ENCODE assay signal across 8 mouse cellular contexts in the genomic region with DNA sequence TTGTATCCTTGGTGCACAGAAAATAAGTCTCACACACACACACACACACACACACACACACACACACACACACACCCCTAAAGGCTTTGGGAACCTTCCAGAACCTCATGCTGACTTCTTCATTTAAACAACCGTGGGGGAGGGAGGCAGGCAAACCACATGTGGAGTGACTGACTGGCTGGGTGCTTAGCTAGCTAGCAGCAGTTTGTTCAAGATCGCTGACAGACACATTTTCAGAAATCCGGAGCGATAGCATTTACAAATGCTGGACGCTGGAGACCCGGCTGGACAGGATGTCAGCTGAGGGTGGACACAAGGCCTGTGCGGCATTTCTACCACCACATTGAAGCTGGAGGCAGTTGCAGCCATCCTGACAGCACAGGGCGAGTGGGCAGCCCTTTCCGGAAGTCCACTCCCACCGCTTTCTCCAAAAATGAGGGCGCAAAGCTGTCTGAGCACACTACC. TPM values are rescaled to one million over a fixed set of nuclear protein-coding genes. Genes with fewer than 3 reads are reported as not detected.
DNase-seq lines count a peak whose midpoint lies in the region; ATAC-seq and TF ChIP-seq lines count a peak whose summit lies in the region.

No protein-coding gene starts in this region.

- no peak overlapping the region for H3K4me2 ChIP-seq in kidney, embryonic 16.5 days (replicated peaks; ENCODE audit: low read depth, low read length)
- no peak overlapping the region for H3K4me2 ChIP-seq in forebrain, embryonic 12.5 days
- no peak overlapping the region for H3K4me2 ChIP-seq in midbrain, embryonic 14.5 days (ENCODE audit: low read length)

- peak overlapping the region; percentile 70 for H3K27ac ChIP-seq in gastrocnemius, adult 2 months
- H3K27ac ChIP-seq in kidney, embryonic 16.5 days (ENCODE audit: low read length), result peak overlapping the region; percentile 5; the same call in 1 of the 2 replicates
- H3K27ac ChIP-seq in macrophage, result peak overlapping the region; percentile 98
- no peak overlapping the region for H3K27ac ChIP-seq in forebrain, embryonic 12.5 days
- H3K27ac ChIP-seq in midbrain, embryonic 14.5 days (replicated peaks; ENCODE audit: low read depth, low read length), result no peak overlapping the region

- 0 out of 2 replicates have a peak, but pooled peaks cover 3% of the 10 kb centered on the region for H3K9me3 ChIP-seq in kidney, embryonic 16.5 days (ENCODE audit: low read length)
- no peaks in the 10 kb centered on the region for H3K9me3 ChIP-seq in forebrain, embryonic 12.5 days
- no peaks in the 10 kb centered on the region for H3K9me3 ChIP-seq in midbrain, embryonic 14.5 days (ENCODE audit: control insufficient read depth, low read length)

- peak; percentile 42 for DNase-seq in gastrocnemius, adult 2 months
- DNase-seq in gastrocnemius, adult 18-20 months (ENCODE audit: low spot score), result no peak
- peak; percentile 33 for DNase-seq in brain, embryonic 14.5 days (ENCODE audit: low read depth)
- DNase-seq in midbrain, embryonic 14.5 days, result no peak
- DNase-seq in gastrocnemius, postnatal 14 days, result no peak

- H3K4me3 ChIP-seq in gastrocnemius, adult 2 months, result no peak overlapping the region
- H3K4me3 ChIP-seq in kidney, embryonic 16.5 days (ENCODE audit: low read length), result no peak overlapping the region
- H3K4me3 ChIP-seq in macrophage (ENCODE audit: inconsistent target), result no peak overlapping the region
- no peak overlapping the region for H3K4me3 ChIP-seq in forebrain, embryonic 12.5 days (replicated peaks)
- no peak overlapping the region for H3K4me3 ChIP-seq in midbrain, embryonic 14.5 days (replicated peaks; ENCODE audit: low read depth, low read length)

- peaks cover 21% of the 10 kb centered on the region for H3K36me3 ChIP-seq in kidney, embryonic 16.5 days (ENCODE audit: insufficient read depth, low read length)
- H3K36me3 ChIP-seq in macrophage (ENCODE audit: inconsistent target), result peaks cover 43% of the 10 kb centered on the region
- H3K36me3 ChIP-seq in forebrain, embryonic 12.5 days (replicated peaks), result peaks cover 26% of the 10 kb centered on the region
- peaks cover 18% of the 10 kb centered on the region; the same call in 1 of the 2 replicates for H3K36me3 ChIP-seq in midbrain, embryonic 14.5 days (ENCODE audit: control insufficient read depth, insufficient read depth, low read length)

- H3K4me1 ChIP-seq in kidney, embryonic 16.5 days (ENCODE audit: insufficient read depth, low read length), result peaks cover 57% of the 10 kb centered on the region
- peaks cover 51% of the 10 kb centered on the region for H3K4me1 ChIP-seq in forebrain, embryonic 12.5 days
- H3K4me1 ChIP-seq in midbrain, embryonic 14.5 days (ENCODE audit: control insufficient read depth, insufficient read depth, low read length), result peaks cover 14% of the 10 kb centered on the region

- no peak for TF ChIP-seq CTCF in gastrocnemius, adult 2 months (IDR thresholded peaks at IDR 0.05)
- TF ChIP-seq CTCF in brain, embryonic 14.5 days (IDR thresholded peaks at IDR 0.05; ENCODE audit: borderline replicate concordance, extremely low read depth, insufficient read depth, insufficient read length), result no peak

- no peak for ATAC-seq in kidney, embryonic 16.5 days (ENCODE audit: low FRiP score, low TSS enrichment)
- no peak for ATAC-seq in forebrain, embryonic 12.5 days (ENCODE audit: low FRiP score)
- no peak for ATAC-seq in midbrain, embryonic 14.5 days (ENCODE audit: low FRiP score, low TSS enrichment)

- TF ChIP-seq POLR2A in brain, embryonic 14.5 days (IDR thresholded peaks at IDR 0.05; ENCODE audit: borderline replicate concordance, extremely low read depth, insufficient read depth, insufficient read length, poor library complexity, severe bottlenecking), result no peak

- WGBS in kidney, embryonic 16.5 days, result 60% methylated on average over 11 of the region's 11 CpGs
- WGBS in macrophage (ENCODE audit: missing documents), result 17% methylated on average over 11 of the region's 11 CpGs
- 87% methylated on average over 11 of the region's 11 CpGs for WGBS in forebrain, embryonic 12.5 days
- WGBS in midbrain, embryonic 14.5 days, result 82% methylated on average over 11 of the region's 11 CpGs

- no peaks in the 10 kb centered on the region for H3K27me3 ChIP-seq in kidney, embryonic 16.5 days (ENCODE audit: insufficient read depth, low read length)
- H3K27me3 ChIP-seq in forebrain, embryonic 12.5 days, result no peaks in the 10 kb centered on the region
- H3K27me3 ChIP-seq in midbrain, embryonic 14.5 days (ENCODE audit: control insufficient read depth, insufficient read depth, low read length), result no peaks in the 10 kb centered on the region

- peak overlapping the region; percentile 29; the same call in 1 of the 2 replicates for H3K9ac ChIP-seq in kidney, embryonic 16.5 days (replicated peaks; ENCODE audit: low read length)
- H3K9ac ChIP-seq in forebrain, embryonic 12.5 days, result no peak overlapping the region
- no peak overlapping the region for H3K9ac ChIP-seq in midbrain, embryonic 14.5 days (replicated peaks; ENCODE audit: low read length)

- peaks cover 84% of the 10 kb centered on the region for H3K79me2 ChIP-seq in macrophage (ENCODE audit: inconsistent target)

- intact Hi-C loops in gastrocnemius, adult 2 months (cut with DNase I), result no loop called here
- intact Hi-C loops in gastrocnemius, postnatal 14 days (cut with DNase I; ENCODE audit: low total_unique reads), result no loop called here

RNA-seq across cellular contexts. Expression of a gene that starts 15.5 kb away (rescaled TPM):
- total RNA-seq in gastrocnemius, adult 2 months (2021), result 1 to 10 TPM; 3.2 to 7.4 TPM
- 1 to 10 TPM; 4.7 to 6.0 TPM for total RNA-seq in gastrocnemius, adult 18-20 months (2021)
- 273 and 336 TPM in 2 replicates for polyA plus RNA-seq in brain, embryonic 14.5 days (2012; rRNA removed)
- 130 and 138 TPM in 2 replicates for polyA plus RNA-seq in kidney, embryonic 16.5 days (2015; fragmentation: Nextera tagmentation; extraction: Ambion mirVana)
- total RNA-seq in macrophage (2018; cell fraction: chromatin; rRNA removed), result 100 to 1,000 TPM in 1 of 26 experiments, 10 to 100 TPM in 24, 1 to 10 TPM in 1; 9.6 to 147 (median 49.2) TPM
- total RNA-seq in macrophage (2018; cell fraction: cytosol; rRNA removed), result 100 to 1,000 TPM; 588 to 806 (median 705) TPM
- total RNA-seq in macrophage (2018; cell fraction: nucleus; rRNA removed), result 100 to 1,000 TPM in 24 of 26 experiments, 10 to 100 TPM in 2; 50.1 to 383 (median 147) TPM
- polyA plus RNA-seq in macrophage (2018), result 407 to 941 TPM (median 598 TPM) in 3 replicates
- 148 and 282 TPM in 2 replicates for polyA plus RNA-seq in forebrain, embryonic 12.5 days (2016; fragmentation: Nextera tagmentation; extraction: Ambion mirVana)
- 291 and 381 TPM in 2 replicates for polyA plus RNA-seq in midbrain, embryonic 14.5 days (2014; fragmentation: Nextera tagmentation; extraction: Ambion mirVana)
- total RNA-seq in gastrocnemius, postnatal 14 days (2021), result 10 to 100 TPM; 18.3 to 24.5 TPM

RNA-seq across cellular contexts. Expression of a gene that starts 37.2 kb away (rescaled TPM):
- total RNA-seq in gastrocnemius, adult 2 months (2021), result 1 to 10 TPM in 1 of 2 experiments, under 1 TPM in 1; 0.71 to 1.1 TPM
- total RNA-seq in gastrocnemius, adult 18-20 months (2021), result 1 to 10 TPM; 1.2 to 1.3 TPM
- 16.2 and 17.6 TPM in 2 replicates for polyA plus RNA-seq in brain, embryonic 14.5 days (2012; rRNA removed)
- polyA plus RNA-seq in kidney, embryonic 16.5 days (2015; fragmentation: Nextera tagmentation; extraction: Ambion mirVana), result 20.4 and 22.4 TPM in 2 replicates
- total RNA-seq in macrophage (2018; cell fraction: chromatin; rRNA removed), result 10 to 100 TPM in 7 of 26 experiments, 1 to 10 TPM in 18, under 1 TPM in 1; 0.70 to 12.8 (median 6.1) TPM
- 1 to 10 TPM; 1.8 to 9.2 (median 6.8) TPM for total RNA-seq in macrophage (2018; cell fraction: cytosol; rRNA removed)
- total RNA-seq in macrophage (2018; cell fraction: nucleus; rRNA removed), result 1 to 10 TPM in 25 of 26 experiments, under 1 TPM in 1; 0.93 to 9.8 (median 5.3) TPM
- 2.8 to 6.7 TPM (median 5.1 TPM) in 3 replicates for polyA plus RNA-seq in macrophage (2018)
- polyA plus RNA-seq in forebrain, embryonic 12.5 days (2016; fragmentation: Nextera tagmentation; extraction: Ambion mirVana), result 9.9 and 10.9 TPM in 2 replicates
- 14.0 and 18.1 TPM in 2 replicates for polyA plus RNA-seq in midbrain, embryonic 14.5 days (2014; fragmentation: Nextera tagmentation; extraction: Ambion mirVana)
- 1 to 10 TPM; 2.2 to 2.7 TPM for total RNA-seq in gastrocnemius, postnatal 14 days (2021)

RNA-seq across cellular contexts. Expression of a gene that starts 46.6 kb away (rescaled TPM):
- 1 to 10 TPM; 3.0 to 3.3 TPM for total RNA-seq in gastrocnemius, adult 2 months (2021)
- total RNA-seq in gastrocnemius, adult 18-20 months (2021), result 1 to 10 TPM; 3.4 TPM
- 13.5 and 16.1 TPM in 2 replicates for polyA plus RNA-seq in brain, embryonic 14.5 days (2012; rRNA removed)
- 16.5 and 19.7 TPM in 2 replicates for polyA plus RNA-seq in kidney, embryonic 16.5 days (2015; fragmentation: Nextera tagmentation; extraction: Ambion mirVana)
- total RNA-seq in macrophage (2018; cell fraction: chromatin; rRNA removed), result 10 to 100 TPM in 13 of 26 experiments, 1 to 10 TPM in 13; 3.9 to 19.4 (median 10.4) TPM
- 10 to 100 TPM in 17 of 26 experiments, 1 to 10 TPM in 9; 4.5 to 18.2 (median 11.5) TPM for total RNA-seq in macrophage (2018; cell fraction: cytosol; rRNA removed)
- total RNA-seq in macrophage (2018; cell fraction: nucleus; rRNA removed), result 10 to 100 TPM in 14 of 26 experiments, 1 to 10 TPM in 12; 2.6 to 19.0 (median 10.9) TPM
- polyA plus RNA-seq in macrophage (2018), result 9.6 to 10.4 TPM (median 10.1 TPM) in 3 replicates
- 10.9 and 12.7 TPM in 2 replicates for polyA plus RNA-seq in forebrain, embryonic 12.5 days (2016; fragmentation: Nextera tagmentation; extraction: Ambion mirVana)
- polyA plus RNA-seq in midbrain, embryonic 14.5 days (2014; fragmentation: Nextera tagmentation; extraction: Ambion mirVana), result 5.8 and 6.3 TPM in 2 replicates
- total RNA-seq in gastrocnemius, postnatal 14 days (2021), result 1 to 10 TPM; 4.1 to 4.3 TPM

Comparison
In these comparisons a context has a peak if more than half of its experiments do, and no peak if none do; other contexts are left out.
1. DNase-seq: peak in gastrocnemius, adult 2 months (single experiment) and brain, embryonic 14.5 days (single experiment); none in gastrocnemius, adult 18-20 months (single experiment), midbrain, embryonic 14.5 days (single experiment) and gastrocnemius, postnatal 14 days (single experiment).
2. H3K27ac ChIP-seq: peak in gastrocnemius, adult 2 months (single experiment), kidney, embryonic 16.5 days (single experiment) and macrophage (single experiment); none in forebrain, embryonic 12.5 days (single experiment) and midbrain, embryonic 14.5 days (single experiment).